Mouse (Mus musculus): Measurements from ENCODE around the gene Aldob. TPM values are rescaled to one million over a fixed set of nuclear protein-coding genes. Genes with fewer than 3 reads are reported as not detected.

Gene Aldob
- total RNA-seq (2015; ENCODE audit: low replicate concordance) (not detected in 2 replicates), total RNA-seq (2017; ENCODE audit: low replicate concordance) (not detected in 2 replicates)

DNA sequence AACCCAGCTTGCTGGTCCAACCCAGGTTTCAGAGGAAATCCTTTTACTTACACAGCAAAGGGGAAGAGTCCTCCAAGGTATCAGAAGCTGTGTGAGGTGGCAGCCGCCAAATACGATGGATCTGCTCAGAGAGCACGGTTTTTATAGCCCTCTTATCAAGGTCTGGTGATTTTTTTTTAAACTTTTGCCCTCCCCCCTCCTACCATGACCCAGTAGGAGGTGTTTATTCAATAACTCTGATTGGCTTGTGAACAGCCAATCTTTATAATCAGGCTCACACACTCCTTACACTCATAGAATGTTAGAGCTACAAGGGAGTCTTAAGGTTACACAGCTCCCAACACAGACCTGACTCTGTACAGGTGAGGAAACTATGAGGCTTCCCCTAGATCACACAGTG is at the start of gene Aldob:
Aldob (minus strand) TSS at position 164 of the 400 bp plus-strand sequence.
- no peak for ATAC-seq (replicated peaks; ENCODE audit: low FRiP score, poor library complexity, severe bottlenecking)

DNA sequence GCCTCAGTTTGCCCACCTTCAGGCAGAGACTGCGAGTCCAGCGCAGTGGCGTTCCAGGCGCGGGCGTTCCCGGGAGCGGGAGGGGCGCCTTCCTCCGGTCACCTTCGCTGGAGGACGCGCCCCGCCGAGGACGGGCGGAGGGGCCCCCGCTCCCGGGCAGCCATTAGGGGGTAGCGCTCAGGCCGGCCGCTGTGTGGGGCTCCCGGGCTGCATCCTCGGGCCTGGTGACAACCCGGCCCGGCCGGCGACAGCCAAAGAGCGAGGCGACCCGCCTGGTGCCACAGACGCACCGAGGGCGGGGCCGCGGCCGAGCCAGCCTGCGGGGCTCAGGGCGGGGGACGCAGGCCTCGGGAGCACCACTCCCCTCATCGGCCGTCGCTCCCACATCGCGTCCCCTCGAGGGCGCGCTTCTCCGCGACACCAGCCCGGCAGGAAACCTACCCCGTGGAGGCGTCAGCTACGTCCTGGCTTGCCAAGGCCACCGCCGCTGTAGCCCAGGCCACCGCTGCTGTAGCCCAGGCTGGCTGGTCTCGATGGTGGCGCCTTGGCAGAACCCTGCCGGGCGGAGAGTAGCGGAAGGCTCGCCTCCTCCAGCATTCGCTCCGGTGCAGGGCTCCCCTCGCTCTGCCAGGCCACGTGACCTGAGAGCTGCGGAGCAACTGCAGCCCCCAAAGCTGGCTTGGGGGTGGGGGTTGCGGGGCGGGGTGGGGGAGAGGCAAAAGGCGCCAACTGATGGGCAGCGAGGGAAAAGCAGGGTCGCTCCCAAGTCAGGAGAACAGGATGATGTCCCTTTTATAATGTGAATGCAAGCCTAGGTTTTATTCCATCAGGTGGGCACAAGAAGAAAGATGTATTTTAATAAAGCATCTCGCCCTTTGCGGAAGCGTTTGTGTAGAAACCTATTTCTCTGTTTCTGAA is 48.1 kb upstream of the Aldob start, which contains the start of gene Tmem246:
Tmem246 (minus strand) TSS at position 694 of the 918 bp plus-strand sequence.
- peak; percentile 70; the same call in 1 of the 2 replicates for ATAC-seq (replicated peaks; ENCODE audit: low FRiP score, poor library complexity, severe bottlenecking)

DNA sequence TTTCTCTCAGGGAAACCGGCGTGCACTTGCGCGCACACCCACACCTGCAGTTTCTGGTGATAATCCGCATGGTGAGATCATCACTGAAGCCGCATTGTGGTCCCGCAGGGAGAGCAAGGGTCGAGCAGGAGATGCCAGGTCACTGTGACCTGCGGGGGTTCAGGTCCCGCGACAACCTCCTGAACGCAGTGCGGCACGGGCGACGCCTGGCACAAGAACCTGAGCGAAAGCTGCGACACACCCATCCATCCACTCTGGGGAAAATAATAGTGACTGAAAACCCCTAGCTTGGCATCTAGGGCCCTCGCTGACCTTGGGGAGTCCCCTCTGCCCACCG is 47.5 kb upstream of the Aldob start:
- no peak for ATAC-seq (replicated peaks; ENCODE audit: low FRiP score, poor library complexity, severe bottlenecking)

DNA sequence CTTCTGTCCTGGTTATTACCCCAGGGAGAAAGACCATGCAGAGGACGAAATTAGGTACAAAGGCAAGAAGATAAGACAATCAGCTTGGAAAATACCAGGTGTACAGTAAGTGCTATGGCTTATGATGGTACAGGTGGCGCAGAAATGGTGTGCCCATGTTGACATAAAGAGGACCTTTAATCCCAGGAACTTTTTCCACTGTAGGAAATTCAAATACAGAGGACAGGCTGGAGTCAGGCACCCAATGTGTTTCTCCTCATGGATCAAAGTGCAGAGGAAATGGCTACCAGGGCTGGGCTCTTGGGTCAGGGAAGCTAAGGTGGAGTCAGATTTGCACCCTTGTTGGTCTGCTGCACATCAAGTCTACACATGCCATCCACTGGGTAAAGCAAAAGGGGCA is 40.8 kb upstream of the Aldob start:
- ATAC-seq (replicated peaks; ENCODE audit: low FRiP score, poor library complexity, severe bottlenecking) = no peak

DNA sequence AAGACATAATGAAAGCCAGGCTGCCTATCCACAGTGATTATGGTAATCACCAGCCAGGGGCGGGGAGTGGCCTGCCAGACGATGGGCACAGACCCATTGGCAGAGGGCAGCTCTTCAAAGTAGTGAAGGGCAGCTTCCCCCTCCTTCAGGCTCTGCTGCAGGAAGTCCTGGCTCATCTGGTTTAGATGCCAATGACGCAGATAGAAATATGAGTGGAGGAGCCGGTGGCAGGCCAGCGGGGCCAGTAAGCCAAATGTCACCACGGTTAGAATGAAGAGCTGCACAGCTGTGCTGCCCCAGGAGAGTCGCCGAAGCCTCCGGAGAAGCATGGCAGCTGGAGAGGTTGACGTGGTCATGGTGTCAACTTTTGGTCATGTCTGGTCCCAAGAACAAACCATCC is 37.5 kb upstream of the Aldob start:
- no peak for ATAC-seq (replicated peaks; ENCODE audit: low FRiP score, poor library complexity, severe bottlenecking)

DNA sequence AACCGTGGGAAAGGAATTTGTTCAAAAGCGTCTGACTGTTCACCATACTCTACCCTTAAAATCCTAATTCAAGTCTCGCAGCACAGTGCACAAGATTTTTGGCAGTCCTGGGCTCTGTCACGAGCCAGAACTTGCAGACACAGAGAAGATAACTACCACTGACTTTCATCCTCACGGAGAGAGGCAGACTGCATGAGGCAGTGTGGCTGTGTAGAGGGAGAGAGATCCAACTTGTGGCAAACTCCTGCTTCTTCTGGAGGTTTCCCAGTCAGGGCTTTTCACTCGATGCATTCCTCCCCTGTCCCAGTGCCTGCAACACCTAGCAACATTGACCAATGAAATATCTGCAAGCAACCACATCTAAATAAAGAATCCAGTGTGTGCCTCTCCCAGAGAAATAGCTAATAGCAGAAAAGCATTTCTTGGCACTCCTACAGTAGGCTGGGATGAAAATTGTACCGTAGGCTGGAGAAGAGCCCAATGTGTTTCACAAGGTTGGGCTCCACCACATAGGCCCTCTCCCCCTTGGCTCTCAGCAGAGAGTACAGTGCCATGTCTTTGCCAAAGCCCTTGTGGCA is 36.3 kb upstream of the Aldob start:
- no peak for ATAC-seq (replicated peaks; ENCODE audit: low FRiP score, poor library complexity, severe bottlenecking)

DNA sequence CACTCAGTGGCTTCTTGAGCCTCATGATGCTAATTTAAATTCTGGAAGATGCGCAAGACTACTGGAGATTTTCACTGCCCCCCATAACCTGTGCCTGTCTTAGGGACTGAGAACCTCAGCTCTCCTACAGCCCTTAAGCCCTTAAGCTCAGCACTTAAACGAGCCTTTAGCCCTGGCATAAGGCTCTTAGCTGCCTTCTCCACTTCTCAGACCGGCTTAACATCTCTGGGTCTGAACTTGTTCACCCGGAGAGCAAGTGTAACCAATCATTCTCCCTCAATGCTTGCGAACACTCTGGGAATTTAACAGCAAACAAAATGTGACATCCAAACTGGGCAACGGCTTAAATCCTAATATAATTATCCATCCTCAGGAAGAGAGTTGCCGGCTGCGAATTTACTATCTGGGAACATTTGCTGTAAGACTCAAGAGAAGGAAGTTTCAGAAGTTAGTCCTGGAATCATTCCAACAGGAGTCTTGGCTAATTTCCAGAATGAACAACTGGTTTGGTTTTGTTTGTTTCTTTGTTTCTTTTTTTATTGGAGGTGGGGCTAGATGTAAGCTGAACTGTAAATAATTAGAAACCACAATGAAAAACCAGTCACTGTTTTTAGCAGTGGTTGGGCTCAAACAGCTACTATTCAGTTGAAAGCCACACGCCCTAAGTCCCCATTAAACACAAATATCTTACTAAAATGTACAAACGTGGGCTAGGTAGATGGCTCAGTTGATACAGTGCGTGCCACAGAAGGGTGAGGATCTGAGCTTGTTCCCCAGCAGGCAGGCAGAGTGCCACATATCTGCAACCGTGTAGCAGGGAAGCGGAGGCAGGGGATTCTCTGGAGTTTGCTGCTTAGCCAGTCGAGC is 34.9 kb upstream of the Aldob start:
- no peak for ATAC-seq (replicated peaks; ENCODE audit: low FRiP score, poor library complexity, severe bottlenecking)

DNA sequence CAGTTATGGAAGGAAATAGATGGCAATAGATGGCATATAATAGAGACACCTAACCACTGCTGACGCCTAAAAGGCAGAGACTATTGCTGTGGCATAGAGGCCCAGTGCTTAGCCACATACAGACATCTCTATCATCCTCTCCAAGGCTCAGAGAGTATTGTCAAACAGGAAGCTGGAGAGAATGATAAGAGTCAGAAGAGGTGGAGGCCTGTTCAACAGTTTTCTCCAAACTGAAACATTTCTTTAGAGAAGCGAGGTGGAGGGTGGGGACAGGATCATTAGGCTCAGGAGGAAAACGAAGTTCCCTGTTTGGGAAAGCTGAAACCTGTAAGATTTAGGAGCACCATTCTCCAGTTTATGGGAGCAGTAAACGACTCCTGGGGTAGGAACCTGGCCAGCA is 31.9 kb upstream of the Aldob start:
- ATAC-seq (replicated peaks; ENCODE audit: low FRiP score, poor library complexity, severe bottlenecking) = peak; percentile 65

DNA sequence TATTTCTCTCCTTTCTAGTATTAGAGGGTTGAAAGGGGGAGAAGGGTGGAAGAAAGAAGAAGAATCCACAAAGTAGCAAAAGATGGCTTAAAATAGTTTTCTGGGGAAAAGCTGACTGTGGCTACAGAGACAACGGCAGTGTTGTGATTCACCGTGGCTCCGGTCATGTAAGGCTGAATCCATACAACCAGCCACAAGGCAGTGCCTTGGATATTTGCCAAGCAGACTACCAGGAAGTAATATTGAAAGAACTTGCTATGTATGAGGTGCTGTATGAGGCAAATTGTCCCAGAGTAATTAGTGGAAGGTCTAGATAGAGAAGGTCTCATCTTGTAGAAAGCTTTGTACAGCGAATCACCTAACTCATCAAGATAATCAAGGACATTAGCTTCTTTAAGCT is 22.8 kb upstream of the Aldob start:
- ATAC-seq (replicated peaks; ENCODE audit: low FRiP score, poor library complexity, severe bottlenecking) = no peak

DNA sequence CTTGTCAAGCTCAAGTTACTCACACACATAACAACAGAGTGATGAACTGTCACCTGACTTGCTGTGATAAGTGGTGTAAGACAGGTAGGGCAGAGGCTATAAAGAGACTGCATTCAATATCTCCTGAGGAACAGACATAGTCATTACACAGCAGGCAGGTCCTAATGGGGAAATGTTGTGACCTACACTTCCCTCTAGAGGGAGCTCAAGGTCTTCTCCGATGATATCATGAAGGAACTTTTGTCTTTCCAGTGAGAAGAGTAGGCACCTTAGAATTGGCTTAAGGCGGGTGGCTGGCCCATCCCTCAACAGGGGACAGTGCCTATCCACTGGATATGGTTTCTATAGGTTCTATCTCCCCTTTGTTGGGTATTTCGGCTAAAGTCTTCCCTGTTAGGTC is 18.3 kb upstream of the Aldob start:
- peak; percentile 89 for ATAC-seq (replicated peaks; ENCODE audit: low FRiP score, poor library complexity, severe bottlenecking)

DNA sequence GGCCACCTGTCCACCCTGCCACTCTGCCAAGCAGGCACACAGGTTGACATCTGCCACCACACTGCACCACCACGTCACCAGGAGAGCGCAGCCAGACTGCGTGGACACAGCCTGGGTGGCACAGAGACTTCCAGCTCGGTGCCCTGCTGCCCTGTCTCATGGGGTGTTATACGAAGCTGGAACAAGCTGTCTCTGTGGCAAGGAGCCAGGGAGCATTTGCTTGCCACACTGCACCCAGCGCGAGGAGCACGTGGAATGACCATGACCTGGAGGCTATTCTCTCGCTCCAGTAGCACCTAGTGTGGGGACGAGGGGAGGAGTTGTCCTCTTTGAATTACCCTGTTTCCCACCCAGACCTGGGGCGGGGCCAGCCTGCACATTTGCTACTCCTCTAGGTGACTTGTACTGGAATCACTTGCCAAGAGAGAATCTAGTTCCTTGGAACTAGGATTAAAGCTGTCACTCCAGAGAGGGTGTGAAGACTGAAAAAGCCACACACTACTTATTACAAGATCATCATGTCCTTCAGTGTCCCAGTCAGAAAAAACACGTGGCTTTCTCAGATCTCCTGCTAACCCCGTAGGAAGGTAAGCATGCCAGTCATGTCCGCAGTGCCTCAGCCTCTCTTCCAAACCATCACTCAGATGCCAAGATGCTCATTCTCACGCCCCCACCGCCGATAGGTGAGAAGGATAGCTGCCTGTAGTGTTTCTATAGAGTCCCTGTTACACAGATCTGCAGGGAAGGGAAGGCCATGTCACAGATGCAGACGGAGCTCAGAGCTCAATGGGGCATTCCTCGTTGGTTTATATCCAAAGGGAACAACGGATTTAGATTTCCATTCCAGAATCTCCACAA is 10.8 kb upstream of the Aldob start:
- ATAC-seq (replicated peaks; ENCODE audit: low FRiP score, poor library complexity, severe bottlenecking) = 0 out of 2 replicates have a peak, but pooled peaks have one; percentile 39

DNA sequence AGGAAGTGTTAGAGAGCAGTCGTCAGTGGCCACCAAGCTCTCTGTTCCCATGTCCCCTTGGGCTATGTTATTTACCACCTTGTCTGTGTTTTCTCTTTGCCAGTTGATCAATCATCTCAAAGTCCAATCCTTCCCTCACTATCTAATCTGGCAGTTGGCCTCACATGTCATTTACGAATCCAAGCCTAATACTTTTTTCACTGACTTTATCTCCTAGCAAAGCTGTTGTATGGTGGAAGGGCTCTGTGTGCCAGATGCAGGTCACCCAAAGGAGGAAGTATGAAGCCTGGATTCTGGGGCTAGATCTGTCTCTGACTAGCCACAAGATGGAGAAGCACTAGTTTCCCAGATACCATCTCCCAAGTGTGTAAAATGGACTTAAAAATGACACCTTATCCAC is 8.8 kb upstream of the Aldob start:
- no peak for ATAC-seq (replicated peaks; ENCODE audit: low FRiP score, poor library complexity, severe bottlenecking)

DNA sequence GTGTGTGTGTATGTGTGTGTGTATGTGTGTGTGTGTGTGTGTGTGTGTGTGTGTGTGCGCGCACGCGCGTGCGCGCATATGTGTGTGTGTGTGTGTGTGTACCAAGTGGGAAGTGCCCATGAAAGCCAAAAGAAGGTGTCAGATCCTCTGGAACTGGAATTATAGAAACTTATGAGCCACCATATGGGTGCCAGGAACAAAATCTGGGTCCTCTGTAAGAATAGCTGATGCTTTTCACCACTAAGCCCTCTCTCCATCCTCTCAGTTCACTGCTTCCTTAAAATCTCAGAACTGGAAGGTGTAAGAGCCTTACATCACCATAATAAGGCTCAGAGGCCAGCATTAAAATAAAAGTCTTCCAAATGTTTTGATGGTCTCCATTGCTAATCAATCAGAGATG is 8.0 kb upstream of the Aldob start:
- no peak for ATAC-seq (replicated peaks; ENCODE audit: low FRiP score, poor library complexity, severe bottlenecking)

DNA sequence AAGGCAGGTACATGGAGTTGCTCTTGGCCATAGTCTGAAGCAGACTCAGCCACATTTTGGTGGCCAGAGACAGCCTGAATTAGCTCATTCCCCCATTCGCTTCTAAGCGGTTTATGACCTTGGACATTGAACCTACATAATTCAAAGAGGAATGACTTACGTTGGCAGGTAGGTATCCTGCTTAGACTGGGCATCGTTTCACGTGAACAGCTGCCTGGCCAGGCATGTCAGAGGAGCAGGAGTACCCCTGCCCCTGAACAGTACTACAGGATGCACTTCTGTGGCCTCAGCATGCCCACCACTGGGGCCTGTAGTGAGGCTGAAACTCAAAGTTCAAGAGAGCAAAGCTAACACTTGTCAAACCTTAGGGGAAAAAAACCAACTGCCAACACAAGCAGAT is 4.0 kb upstream of the Aldob start:
- ATAC-seq (replicated peaks; ENCODE audit: low FRiP score, poor library complexity, severe bottlenecking) = no peak

DNA sequence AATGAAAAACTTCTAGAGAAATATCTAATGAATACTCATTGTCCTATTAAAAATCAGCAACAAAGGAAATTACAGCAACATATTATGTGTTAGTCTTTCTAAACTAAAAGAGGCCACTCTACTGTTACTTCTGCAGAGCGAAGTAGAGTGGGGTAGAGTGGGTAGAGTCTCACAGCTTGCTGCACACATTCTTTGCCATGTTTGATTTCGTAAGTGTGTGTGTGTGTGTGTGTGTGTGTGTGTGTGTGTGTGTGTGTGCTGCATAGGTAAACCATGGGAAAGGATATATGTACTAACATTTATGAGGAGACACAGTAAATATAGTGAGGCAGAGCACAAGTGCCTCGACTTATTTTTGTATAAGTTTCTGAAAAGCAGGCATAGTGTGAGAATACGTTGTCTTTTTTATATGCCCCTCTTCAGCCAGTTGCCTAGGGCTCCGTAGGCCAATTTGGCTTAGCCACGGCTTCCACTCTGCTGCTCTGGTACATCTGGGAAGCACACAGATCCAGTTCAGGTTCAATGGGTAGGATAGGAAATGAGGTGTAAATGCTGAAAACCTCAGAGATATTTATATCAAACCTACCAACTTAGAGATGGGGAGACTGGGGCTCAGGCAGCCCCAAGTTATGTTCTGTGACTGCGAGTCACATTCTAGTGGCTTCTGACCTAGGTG is 1.7 kb downstream of the Aldob start:
- no peak for ATAC-seq (replicated peaks; ENCODE audit: low FRiP score, poor library complexity, severe bottlenecking)

DNA sequence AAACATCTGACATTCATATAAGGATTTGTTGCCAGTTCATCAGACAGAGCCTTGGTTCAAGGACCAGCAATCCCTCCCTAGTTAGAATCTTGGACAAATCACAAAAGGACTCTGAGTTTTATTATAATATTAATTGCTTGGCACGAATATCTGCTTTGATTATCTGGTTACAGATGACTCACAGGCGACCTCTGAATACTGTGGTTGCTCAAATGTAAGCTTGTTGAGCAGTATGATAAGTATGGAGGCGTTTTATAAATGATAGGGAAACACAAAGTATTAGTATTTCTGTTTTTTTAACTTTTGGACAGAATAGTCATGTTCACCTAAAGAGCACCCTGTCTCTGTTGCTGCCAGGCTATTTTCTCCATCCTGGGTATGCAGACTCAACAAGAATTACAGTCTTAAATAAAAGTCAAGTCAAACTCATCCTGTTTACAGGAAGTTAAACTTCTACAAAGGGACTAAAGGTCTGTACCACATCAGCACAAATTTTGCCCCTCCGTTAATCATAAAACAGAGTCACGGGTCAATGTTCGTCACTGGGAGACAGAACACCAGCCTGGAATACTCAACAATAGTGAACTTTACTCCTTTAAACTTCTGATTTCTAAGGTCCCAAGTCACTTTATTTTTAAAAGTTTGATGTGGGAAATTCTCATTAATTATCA is 2.3 kb downstream of the Aldob start:
- no peak for ATAC-seq (replicated peaks; ENCODE audit: low FRiP score, poor library complexity, severe bottlenecking)

DNA sequence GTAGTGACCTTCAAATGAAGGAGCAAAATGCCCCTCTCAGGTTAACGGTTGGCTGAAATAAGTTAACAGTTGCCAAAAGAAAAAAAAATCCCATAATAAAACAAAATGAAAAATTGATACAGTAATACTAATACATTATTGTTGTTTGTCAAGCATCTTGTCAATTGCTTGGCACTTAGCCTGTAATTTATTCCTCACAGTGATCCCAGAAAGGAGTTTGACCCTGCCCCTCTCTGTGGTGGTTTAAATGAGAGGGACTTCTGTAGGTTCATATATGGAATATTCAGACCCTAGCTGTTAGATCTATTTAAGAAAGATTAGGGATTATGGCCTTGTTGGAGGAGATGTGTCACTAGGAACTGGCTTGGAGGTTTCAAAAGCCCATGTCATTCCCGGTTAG is 3.3 kb downstream of the Aldob start:
- ATAC-seq (replicated peaks; ENCODE audit: low FRiP score, poor library complexity, severe bottlenecking) = no peak

DNA sequence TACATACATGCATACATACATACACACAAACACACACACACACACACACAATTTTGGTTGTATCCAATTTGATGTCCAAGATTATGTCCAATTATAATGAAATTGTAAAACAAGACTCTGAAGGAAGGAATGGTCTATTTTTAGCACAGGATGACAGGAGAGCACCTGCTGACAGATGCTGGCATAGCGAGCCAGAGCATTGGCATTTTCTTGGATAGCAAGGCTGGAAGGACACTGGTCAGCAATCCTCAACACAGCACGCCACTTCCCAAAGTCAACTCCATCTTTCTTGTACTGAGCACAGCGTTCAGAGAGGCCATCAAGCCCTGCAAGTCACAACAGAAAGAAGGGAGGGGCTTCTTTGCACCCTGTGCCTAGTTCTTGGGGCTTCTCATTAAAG is 8.4 kb downstream of the Aldob start:
- ATAC-seq (replicated peaks; ENCODE audit: low FRiP score, poor library complexity, severe bottlenecking) = no peak
